In genomic region chr2:103390086-103390988, GRCm38 (mm10) we compare ENCODE assay signal across 9 mouse cellular contexts. TPM values are rescaled to one million over a fixed set of nuclear protein-coding genes. Genes with fewer than 3 reads are reported as not detected.
DNase-seq lines count a peak whose midpoint lies in the region; ATAC-seq and TF ChIP-seq lines count a peak whose summit lies in the region.
"Had no signal": no experiment of that assay in that cellular context is flagged by ENCODE, and none has a peak within 500 bp of the region (broad histone marks: within the 10 kb centered on the region; RNA-seq: fewer than 3 reads in every experiment).

No protein-coding gene starts in this region.

- H3K9me3 ChIP-seq in embryonic facial prominence, embryonic 14.5 days (ENCODE audit: control insufficient read depth, low read length) = no peaks in the 10 kb centered on the region
- H3K9me3 ChIP-seq in midbrain, postnatal 0 days (ENCODE audit: low read length) = no peaks in the 10 kb centered on the region
- peaks cover 3% of the 10 kb centered on the region; the same call in 1 of the 2 replicates for H3K9me3 ChIP-seq in liver, postnatal 0 days (ENCODE audit: low read length)

- DNase-seq in cerebellum, adult 9-11 months = peak; percentile 37
- DNase-seq in embryonic facial prominence, embryonic 14.5 days (ENCODE audit: low spot score) = peak; percentile 27
- DNase-seq in layer of hippocampus, adult 18-20 months (ENCODE audit: low spot score in 2 of 2) = peak; percentile 22 to 68
- peak; percentile 75 for DNase-seq in midbrain, postnatal 0 days (ENCODE audit: low spot score)
- no peak for DNase-seq in adrenal gland, postnatal 25 days
- no peak for DNase-seq in liver, postnatal 0 days
- no peak for DNase-seq in kidney, postnatal 36 days

- H3K27ac ChIP-seq in embryonic facial prominence, embryonic 14.5 days (replicated peaks; ENCODE audit: low read depth, low read length) = no peak overlapping the region
- peak overlapping the region; percentile 38; the same call in 1 of the 2 replicates for H3K27ac ChIP-seq in midbrain, postnatal 0 days (ENCODE audit: low read depth, low read length)
- no peak overlapping the region for H3K27ac ChIP-seq in liver, postnatal 0 days (ENCODE audit: low read depth)

- ATAC-seq in embryonic facial prominence, embryonic 14.5 days (ENCODE audit: low read depth) = peak; percentile 37; the same call in 1 of the 2 replicates
- ATAC-seq in midbrain, postnatal 0 days (ENCODE audit: low FRiP score) = peak; percentile 87
- no peak for ATAC-seq in liver, postnatal 0 days

- no peak for TF ChIP-seq CTCF in midbrain, postnatal 0 days (IDR thresholded peaks at IDR 0.05)
- TF ChIP-seq CTCF in liver, postnatal 0 days (IDR thresholded peaks at IDR 0.05; ENCODE audit: low read depth) = no peak

- H3K36me3 ChIP-seq in embryonic facial prominence, embryonic 14.5 days (ENCODE audit: control insufficient read depth, insufficient read depth, low read length) = no peaks in the 10 kb centered on the region
- H3K36me3 ChIP-seq in midbrain, postnatal 0 days (ENCODE audit: insufficient read depth, low read length) = no peaks in the 10 kb centered on the region
- no peaks in the 10 kb centered on the region for H3K36me3 ChIP-seq in liver, postnatal 0 days (replicated peaks; ENCODE audit: insufficient read depth, low read length)

- no peak overlapping the region for H3K4me2 ChIP-seq in embryonic facial prominence, embryonic 14.5 days (ENCODE audit: low read depth, low read length)
- no peak overlapping the region for H3K4me2 ChIP-seq in midbrain, postnatal 0 days (ENCODE audit: low read depth, low read length, poor library complexity, severe bottlenecking)
- H3K4me2 ChIP-seq in liver, postnatal 0 days (ENCODE audit: low read depth, low read length) = no peak overlapping the region

- no peak overlapping the region for H3K9ac ChIP-seq in embryonic facial prominence, embryonic 14.5 days (ENCODE audit: low read depth, low read length)
- H3K9ac ChIP-seq in midbrain, postnatal 0 days (replicated peaks; ENCODE audit: low read length, poor library complexity, severe bottlenecking) = no peak overlapping the region
- no peak overlapping the region for H3K9ac ChIP-seq in liver, postnatal 0 days (replicated peaks)

- no peak for TF ChIP-seq EP300 in liver, postnatal 0 days (IDR thresholded peaks at IDR 0.05; ENCODE audit: low read depth)

- H3K4me1 ChIP-seq in embryonic facial prominence, embryonic 14.5 days (ENCODE audit: control insufficient read depth, insufficient read depth, low read length) = no peaks in the 10 kb centered on the region
- H3K4me1 ChIP-seq in midbrain, postnatal 0 days (ENCODE audit: insufficient read depth, low read length) = no peaks in the 10 kb centered on the region
- no peaks in the 10 kb centered on the region for H3K4me1 ChIP-seq in liver, postnatal 0 days (ENCODE audit: insufficient read depth)

- H3K4me3 ChIP-seq in embryonic facial prominence, embryonic 14.5 days (ENCODE audit: low read depth, low read length) = no peak overlapping the region
- H3K4me3 ChIP-seq in midbrain, postnatal 0 days (ENCODE audit: low read depth, low read length) = no peak overlapping the region
- H3K4me3 ChIP-seq in liver, postnatal 0 days (ENCODE audit: low read depth, low read length) = no peak overlapping the region

- no peaks in the 10 kb centered on the region for H3K27me3 ChIP-seq in embryonic facial prominence, embryonic 14.5 days (replicated peaks; ENCODE audit: control insufficient read depth, insufficient read depth, low read length)
- no peaks in the 10 kb centered on the region for H3K27me3 ChIP-seq in midbrain, postnatal 0 days (ENCODE audit: insufficient read depth, low read length)
- no peaks in the 10 kb centered on the region for H3K27me3 ChIP-seq in liver, postnatal 0 days (ENCODE audit: insufficient read depth, low read length)

- WGBS in embryonic facial prominence, embryonic 14.5 days = 29% methylated on average over 4 of the region's 4 CpGs
- WGBS in midbrain, postnatal 0 days = 36% methylated on average over 4 of the region's 4 CpGs
- 49% methylated on average over 4 of the region's 4 CpGs for WGBS in liver, postnatal 0 days (ENCODE audit: insufficient replicate concordance)

RNA-seq across cellular contexts. Expression of gene Elf5, which starts 21.2 kb away (rescaled TPM):
- polyA plus RNA-seq in embryonic facial prominence, embryonic 14.5 days (2014; fragmentation: Nextera tagmentation; extraction: Ambion mirVana) = 2.0 and 2.6 TPM in 2 replicates
- total RNA-seq in layer of hippocampus, adult 18-20 months (2021) = 1 to 10 TPM; 1.4 to 2.0 TPM
- total RNA-seq in midbrain, postnatal 0 days (2014; rRNA removed) = 1.3 TPM in 1 of 2 replicates, not detected in the other
- polyA plus RNA-seq in midbrain, postnatal 0 days (2015; fragmentation: Nextera tagmentation; extraction: Ambion mirVana) = 0.10 TPM in 1 of 2 replicates, not detected in the other
- not detected in 2 replicates for total RNA-seq in adrenal gland, postnatal 25 days (2021)
- polyA plus RNA-seq in liver, postnatal 0 days (2015; fragmentation: Nextera tagmentation; extraction: Ambion mirVana) = not detected in 2 replicates
- total RNA-seq: gastrocnemius, postnatal 4 days had no signal
- polyA plus RNA-seq: testis, adult 2 months had no signal

Comparison
In these comparisons a context has a peak if more than half of its experiments do, and no peak if none do; other contexts are left out.
1. DNase-seq: peak in cerebellum, adult 9-11 months (single experiment), embryonic facial prominence, embryonic 14.5 days (single experiment), layer of hippocampus, adult 18-20 months (2 of 2) and midbrain, postnatal 0 days (single experiment); none in adrenal gland, postnatal 25 days (single experiment), liver, postnatal 0 days (single experiment) and kidney, postnatal 36 days (0 of 2).